Mouse (Mus musculus): ENCODE data around the gene Gm45717.

DNA sequence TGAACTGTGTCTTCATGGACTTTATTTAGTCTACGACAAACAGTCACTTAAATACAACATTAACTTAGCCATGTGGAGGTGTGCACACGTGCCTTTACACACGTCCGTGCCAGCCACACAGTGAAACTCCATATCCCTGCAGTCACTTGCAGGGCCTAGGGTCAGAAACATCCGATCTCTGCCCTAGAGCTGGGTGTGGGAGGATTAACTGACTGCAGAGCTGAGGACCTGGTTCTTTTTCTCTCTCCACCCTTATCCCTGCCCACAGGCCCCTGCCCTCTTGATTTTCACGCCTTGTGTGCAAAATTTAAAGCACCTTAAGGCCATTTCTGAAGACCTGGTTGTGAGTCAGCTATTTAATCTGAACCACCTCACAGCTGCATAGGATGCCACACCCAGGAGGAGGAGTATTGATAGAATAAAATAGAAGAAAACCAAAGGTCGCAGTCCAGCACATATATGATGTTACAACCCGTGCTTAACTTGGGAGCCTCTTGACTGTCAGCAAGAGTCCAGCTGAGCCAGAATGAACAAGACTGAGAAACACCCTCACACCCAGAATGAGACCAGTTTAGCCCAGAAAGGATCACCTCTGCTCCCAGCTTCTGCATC is 35.2 kb downstream of the Gm45717 start, which contains the start of gene Nlrp6:
- no peak for TF ChIP-seq CTCF (IDR thresholded peaks at IDR 0.05)
- no peak for TF ChIP-seq POLR2A (IDR thresholded peaks at IDR 0.05; ENCODE audit: insufficient read depth, low read depth, low read length)
- no peak for TF ChIP-seq EP300 (IDR thresholded peaks at IDR 0.05; ENCODE audit: insufficient read depth, low read depth, low read length)
